Mouse (Mus musculus) liver, embryonic 14.5 days (tissue): Measurements from ENCODE around the gene Arhgap42.

ENCODE experiments used
- CTCF ChIP-seq: IDR thresholded peaks from 2 replicates; pipeline ENCODE4 v1.5.1; 2016; ENCODE audit warnings: antibody characterized with exemption, low read depth, control low read depth
- EP300 ChIP-seq: IDR thresholded peaks from 2 replicates; pipeline ENCODE4 v1.6.1; 2016; ENCODE audit warnings: antibody characterized with exemption, low read depth

DNA sequence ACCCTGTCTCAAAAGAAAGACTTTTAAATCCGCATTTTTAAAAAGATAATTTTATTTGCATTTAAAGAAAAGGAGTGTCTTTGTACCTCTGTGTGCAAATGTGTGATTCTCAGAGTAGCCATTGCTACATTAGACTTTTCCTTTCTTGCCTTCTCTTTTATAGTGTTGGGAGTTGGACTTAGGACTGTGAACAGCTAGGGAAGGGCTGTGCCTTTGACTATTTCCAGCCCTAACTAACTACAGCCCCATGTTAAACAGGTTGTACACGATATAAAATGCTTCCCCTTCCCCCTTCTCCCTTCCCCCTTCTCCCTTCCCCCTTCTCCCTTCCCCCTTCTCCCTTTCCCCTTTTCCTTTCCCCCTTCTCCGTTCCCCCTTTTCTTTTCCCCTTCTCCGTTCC, 4.9 kb upstream of the Arhgap42 start:
- no peak for TF ChIP-seq CTCF
- no peak for TF ChIP-seq EP300
